Mouse (Mus musculus) T-helper 1 cell (primary cell): ENCODE measurements around the gene Slc39a10.
"Not testable (repeated sequence)": the region's sequence is repeated elsewhere in the genome, so short reads cannot be mapped to it uniquely, and the experiment has no call there.

Experiments
- in situ Hi-C: fragments of 300-600 bp; cut with MboI, MseI; formaldehyde crosslinking; loops from one replicate; pipeline ENCODE4 v1.15.1; 2025; ENCODE audit warnings: high pct_unique_total_duplicates

Slc39a10 gene

DNA sequence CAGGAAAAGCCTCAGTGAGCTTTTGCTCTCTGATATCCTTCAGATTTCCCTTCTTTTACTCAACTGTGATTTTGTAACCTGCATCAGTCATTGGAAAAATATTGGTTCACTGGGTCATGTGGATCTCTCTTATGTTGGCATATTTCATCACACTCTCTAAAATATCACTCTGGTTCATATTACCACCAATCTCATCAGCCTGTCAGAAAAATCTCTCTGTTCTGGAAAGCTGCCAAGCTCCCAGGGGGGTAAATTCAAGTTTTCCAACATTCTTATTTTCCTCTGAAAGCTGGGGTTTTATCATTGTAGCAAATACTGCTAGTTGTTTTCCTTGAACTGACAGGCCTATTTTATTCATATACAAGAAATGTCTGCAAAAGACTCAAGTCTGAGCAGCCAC is 22.9 kb downstream of the Slc39a10 start:
- in situ Hi-C loops: no loop called here

DNA sequence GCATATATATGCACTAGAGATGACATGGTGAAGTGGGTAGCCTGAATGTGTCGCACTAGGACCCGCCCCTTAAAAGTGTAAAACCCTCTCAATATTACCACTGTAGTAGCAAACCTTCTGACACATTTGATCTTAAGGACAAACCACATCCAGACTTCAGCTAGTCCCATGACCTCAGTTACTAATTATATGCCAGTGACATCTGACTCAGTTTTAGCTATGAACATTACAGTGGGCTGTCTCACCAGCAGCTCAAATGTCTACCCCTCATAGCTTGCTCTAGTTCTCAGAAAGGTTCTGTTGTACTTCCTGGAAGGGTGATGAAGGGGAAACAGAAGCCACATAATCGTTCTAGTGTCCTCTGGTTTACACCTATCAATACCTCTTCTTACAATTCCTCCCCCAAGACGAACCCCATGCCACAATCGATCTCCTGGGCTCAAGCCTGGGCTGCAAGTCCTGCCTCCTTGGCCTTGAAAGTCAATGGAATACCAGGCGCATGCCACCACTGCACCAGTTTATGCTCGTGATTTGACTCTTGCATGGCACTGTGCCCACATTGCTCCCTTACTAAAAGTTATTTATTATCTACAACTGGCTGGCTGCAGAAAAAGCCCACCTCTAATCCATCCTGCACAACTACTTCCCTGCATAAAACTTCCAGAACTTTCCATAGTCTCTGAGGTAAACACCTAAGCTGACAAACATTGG is 28.3 kb downstream of the Slc39a10 start:
- in situ Hi-C loops: loop anchor here (5.0 kb wide), 1 partner anchor 48 kb away; no protein-coding TSS in a partner anchor

DNA sequence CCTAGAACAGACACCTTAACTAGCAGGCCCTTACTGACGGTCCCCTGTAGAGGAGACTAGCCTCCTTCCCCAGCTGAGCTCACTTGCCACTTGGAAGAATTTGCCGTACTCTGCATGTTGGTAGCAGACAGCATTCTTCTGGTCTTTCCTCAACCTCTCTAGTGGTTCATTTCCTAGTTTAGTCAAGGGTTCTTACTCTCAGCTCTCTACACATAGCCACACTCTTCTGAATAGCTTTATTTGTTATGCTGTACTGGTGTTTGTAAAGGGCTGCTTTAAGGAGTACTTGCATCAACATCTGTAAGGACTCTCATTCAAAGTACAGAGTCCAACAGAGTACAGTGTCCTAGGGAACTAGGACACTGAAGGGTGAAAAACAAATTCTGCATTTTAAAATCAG is 29.2 kb downstream of the Slc39a10 start:
- in situ Hi-C loops: loop anchor here (5.0 kb wide), 1 partner anchor 49 kb away; no protein-coding TSS in a partner anchor

DNA sequence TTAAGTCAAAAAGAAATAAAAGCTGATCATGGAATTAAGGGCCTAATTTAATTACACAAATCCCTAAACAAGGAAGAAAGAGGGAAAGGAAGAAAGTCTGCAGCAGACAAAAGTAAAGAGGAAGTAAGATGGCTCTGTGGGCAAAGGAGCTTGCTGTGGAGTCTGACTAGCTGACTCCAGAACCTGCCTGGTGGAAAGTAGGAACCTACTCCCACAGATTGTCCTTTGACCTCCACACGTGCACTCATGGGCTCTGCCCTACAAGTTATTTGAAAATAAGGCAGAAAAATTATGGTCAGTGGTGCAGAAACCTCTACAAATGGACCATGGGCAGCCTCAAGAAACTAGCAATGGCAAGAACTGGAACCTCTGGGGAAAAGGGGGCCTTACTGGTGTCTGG is 32.6 kb downstream of the Slc39a10 start:
- in situ Hi-C loops: loop anchor here (5.0 kb wide), 1 partner anchor 52 kb away; no protein-coding TSS in a partner anchor

DNA sequence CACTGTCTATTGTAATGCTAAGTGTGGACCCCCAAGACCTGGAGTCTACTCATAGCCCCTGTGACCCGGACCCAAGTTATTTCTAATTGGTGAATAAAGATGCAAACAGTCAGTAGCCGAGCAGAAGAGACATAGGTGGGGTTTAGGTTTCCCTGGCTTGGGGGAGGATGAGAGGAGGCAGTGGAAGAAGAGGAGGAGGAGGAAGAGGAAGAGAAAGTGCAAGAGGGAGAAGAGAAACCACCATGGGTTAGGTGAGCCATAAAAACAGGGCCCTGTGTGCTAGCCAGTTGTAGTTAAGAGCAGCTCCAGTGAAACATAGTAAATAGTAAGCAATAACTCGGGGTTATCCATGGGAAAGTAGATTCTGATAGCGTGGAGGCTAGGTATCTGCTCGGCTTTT is 34.1 kb downstream of the Slc39a10 start:
- in situ Hi-C loops: no loop called here

DNA sequence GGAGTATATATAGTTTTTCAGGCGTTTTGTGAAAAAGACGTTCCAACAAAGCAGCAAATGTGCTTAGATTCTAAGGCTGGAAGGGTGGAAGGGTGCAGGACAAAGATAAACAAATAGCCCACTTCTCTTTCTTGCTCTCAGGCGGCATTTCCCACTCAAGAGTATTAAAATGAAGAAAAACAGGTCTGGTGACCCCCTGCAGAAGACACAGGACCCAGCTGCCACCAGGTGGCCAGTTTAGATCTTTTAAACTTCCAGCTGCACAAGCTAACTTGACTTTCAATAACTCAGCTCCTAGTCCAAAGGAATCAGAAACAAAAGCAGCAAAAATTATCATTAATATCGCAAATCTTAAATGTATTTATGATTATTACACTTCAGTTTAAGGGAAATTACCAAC is 36.2 kb downstream of the Slc39a10 start:
- in situ Hi-C loops: no loop called here

DNA sequence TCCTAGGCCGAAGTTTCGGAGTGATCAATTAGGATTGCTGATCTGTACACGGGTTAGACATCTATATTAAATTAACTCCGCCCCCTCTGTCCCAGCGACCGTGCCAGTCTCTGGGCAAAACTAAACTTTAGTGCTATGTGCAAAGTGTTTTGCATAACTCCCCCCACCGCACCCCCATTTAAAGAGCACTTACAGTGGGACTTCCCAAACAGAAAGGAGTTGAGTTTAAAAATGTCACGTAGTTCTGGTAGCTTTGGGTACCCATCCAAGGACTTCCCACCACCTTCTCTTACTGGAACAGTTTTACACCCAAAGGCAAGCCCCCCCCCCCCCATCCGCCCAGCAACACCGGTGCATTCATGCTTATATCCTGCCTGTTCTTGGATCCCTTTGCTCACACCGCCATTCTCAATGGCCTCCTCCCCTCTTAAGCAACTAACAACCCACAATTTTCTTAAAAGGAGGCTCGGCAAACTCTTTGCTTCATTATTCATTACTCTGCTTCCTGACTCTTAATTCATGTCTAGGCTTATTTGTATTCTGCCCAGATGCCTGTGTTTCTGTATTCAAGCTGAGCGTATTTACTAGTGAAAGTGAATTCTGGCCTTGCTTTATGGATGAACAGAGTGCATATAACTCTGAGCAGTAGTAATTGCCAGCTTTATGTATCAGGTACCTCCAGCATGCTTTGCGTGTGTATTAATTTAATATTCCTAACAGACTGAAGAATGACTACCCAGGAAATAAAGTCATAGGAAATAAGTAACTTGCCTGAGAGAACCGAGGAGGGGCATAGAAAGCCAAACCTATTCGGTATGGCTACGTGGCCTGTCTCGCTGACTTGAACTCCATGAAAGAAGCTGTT is 38.4 kb downstream of the Slc39a10 start:
- in situ Hi-C loops: no loop called here

DNA sequence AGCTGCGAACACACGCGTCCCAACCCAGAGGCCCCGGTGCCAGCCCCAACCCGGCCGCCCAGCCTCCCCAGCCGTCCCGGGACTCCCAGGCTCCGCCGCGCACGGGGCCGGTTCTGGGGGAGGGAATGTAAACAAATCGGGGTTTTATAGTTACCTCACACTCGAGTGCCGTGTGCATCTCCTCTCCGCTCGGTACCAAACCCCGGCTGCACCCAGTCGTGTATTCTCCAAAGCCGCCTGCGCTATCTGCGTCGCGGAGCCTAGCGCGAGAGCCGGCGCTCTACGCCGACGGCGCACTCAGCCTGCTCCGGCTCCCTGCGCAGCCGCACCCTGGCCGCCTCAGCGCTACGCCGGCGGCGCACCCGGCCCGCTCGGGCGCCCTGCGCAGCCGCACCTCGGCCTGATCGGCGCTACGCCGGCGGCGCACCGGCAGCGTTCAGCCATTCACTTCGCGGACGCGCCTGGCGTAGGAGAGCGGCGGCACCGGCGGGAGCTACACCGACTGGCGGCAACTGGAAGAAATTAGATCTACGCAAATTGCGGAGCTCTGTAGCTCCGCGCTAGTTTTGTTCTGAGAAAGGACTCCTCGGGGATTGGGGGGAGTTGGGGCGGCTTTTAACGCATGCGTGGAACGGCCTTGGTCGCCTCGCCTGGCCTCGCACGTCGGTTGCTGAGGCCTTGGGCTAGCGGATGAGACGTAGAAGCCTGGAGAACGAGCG is 39.2 kb downstream of the Slc39a10 start:
- in situ Hi-C loops: no loop called here

DNA sequence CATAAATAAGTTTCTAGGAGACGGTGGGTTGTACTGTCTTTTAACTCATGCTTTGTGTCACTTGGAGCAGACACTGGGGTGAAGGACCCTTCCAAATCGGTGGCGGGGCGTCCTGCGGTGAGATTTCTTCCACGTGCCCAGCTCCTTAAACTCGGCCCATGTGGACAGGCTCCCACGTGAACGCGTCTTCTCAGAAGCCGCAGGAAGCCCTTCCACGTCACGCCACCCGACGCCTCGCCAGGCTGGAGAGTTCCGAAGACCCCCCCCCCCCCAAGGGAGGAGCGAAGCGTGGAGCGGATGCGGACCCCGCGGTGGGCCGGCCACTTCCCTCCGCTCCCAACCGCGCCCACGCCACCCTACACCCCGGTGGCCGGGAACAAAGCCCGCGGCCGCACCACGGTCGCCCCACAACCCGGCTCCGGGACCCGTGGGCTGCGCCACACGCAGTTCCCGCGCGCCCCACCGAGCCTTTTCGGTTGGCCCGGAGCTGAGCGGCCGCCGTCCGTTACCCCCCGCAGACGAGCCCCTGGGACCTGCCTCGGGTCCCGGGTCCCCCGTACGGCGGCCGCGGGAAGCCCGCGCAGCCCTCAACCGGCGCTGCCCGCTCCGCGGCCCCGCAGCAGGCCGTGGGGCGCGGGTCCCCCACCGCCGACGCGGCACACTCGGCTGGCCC is 39.9 kb downstream of the Slc39a10 start:
- in situ Hi-C loops: no loop called here

DNA sequence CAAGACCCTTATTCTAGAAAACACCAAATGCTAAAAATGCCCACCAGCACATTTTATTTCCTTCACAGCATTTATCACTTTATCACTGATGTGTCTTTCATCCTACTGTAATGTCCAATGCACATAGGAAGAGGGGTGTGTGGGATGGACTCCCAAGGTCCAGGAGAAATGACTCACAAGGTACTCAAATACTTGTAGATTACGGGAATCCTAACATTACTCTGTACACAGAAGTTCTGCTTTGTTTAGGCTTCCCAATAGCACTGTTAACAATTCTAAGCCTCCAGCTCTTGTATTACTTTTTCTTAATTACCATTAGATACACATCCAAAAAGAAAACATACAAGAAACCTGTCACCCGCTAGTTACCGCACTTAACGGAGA is 40.4 kb downstream of the Slc39a10 start:
- in situ Hi-C loops: no loop called here

DNA sequence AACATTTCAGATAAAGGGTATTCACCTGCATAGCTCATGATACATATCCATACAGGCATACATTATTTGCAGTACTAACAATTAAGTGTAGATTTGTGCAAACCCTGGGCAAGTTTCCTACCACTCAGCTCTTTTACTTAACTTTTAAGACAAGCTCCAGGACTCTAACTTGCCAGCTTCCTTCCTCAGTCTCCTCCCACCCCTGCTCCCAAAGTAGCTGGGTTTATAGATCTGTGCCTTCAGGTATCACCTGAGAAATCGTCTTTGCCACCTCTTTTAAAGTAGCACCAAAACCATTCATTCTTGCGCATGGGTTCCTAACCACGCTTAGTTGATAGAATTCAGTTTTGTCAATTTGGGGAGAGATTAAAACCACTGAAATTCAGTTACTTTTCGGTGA is 41.1 kb downstream of the Slc39a10 start:
- in situ Hi-C loops: no loop called here

DNA sequence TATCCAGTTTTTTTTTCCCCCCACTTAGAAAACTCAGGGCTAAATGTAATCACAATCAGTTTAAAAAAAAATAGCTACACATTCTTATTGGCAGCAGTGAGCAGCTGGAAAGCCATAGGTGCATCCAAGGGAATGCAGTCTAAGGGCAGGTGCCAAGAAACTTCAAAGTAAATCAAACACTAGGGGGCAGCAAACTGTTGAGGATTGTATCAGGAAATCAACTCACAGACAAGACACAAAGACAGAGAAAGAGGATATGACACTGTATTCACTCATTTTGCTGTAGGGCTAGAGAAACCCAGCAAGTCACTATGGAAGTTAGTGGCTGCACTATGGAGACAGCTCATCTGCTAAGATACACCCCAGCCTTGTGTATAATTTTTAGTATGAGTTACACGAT is 42.9 kb downstream of the Slc39a10 start:
- in situ Hi-C loops: no loop called here

DNA sequence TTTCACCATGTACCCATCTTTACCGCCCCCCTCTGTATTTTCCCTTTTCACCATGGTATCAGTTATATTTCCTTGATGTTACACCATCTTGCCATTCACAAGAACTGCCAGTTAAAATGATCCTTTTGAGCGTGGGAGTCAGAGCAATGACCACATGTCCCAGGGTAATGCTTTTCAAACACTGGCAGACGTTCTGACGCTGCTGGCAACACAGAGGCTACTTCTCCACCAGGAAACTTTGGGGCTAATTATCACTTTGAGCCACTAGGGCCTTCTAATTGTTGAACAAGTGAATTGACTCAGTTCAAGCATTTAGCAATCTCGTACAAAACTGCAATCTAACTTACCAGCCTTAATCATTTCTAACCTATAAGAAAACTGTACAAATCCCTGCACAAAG is 47.4 kb downstream of the Slc39a10 start:
- in situ Hi-C loops: no loop called here

DNA sequence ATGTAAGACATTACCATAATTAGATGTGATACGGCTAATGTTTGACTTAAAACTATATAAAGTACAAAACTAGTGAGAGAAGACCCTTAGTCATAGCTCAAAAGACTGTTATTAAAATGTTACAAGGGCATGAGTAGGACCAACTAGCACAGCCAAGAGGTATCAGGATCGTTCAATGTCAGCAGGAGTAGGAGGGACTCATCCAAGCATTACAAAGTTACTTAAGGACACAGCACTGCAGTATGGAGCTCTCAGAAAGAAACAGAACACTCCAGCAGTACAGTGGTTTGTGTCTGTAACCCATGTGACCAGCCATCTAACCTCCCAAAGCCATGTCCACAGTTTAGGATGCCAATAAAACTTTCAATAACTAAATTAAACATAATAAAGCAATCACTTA is 48.4 kb downstream of the Slc39a10 start:
- in situ Hi-C loops: no loop called here

DNA sequence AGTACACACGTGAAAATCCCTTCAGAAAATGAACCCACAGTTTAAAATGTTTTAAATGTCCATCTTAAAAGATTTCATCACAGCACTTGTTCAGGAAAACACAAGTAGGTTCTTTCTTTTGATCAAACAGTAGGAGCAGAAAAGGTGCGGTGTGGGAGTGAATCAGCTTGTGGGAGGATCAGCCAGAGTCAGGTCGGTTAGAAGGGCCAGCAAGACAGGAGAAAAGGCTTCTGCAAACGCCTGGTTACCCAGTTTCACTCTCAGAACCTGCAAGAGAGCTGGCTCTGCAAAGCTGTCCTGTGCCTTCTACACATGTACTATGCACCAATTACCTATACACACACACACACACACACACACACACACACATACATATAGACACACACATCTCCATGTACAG is 49.2 kb downstream of the Slc39a10 start:
- in situ Hi-C loops: no loop called here

DNA sequence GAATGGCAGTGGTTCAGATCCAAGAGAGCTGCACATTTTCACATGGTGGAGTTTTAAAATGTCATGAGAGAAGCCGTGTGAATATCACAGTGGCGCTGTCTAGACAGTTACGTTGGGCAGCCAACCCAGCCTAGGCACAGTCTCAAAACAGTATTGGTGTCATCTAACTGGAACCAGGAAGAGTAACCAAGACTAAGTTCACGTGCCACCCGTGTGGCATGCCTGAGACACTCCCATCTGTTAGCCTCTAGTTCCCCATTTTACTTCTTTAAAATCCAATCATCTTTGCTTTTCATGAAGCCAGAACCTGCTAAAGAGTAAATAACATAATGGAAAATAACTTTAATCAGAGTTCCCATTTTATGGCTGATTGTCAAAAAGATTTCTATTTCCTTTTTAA is 60.7 kb downstream of the Slc39a10 start:
- in situ Hi-C loops: no loop called here

DNA sequence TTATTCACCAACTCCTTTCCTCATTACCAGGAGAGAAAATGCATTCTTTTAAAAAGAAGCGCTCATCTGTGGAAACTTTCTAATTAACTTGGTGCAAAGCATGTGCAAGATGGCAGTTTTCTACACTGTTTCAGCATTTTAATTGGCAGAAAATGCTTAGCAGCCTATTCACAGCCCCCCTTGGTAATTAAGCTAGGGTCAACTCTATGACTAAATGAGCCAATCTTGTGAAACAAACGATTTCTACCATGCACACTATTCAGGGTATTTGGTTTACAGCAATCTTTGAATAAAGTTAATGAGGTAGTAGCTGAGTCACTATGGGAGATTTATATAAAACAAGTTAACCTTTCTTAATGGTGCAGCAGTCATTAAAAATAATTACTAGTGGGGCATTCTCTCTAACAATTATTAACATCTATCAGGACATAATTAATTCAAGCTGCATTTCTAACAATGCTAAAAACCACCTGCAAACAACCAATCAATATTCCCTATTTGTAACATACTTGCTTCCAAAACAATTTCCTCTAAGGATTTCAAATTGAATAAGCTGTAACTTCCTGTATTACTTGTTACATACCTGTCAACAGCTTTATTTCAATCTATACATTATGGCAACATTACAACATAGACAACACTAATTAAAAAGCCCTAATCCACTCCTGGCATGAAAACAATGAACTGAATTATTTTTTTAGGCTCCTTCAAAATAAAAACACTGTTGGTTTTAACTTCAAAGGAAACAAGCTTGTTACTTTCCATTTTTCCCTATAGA is 62.4 kb downstream of the Slc39a10 start:
- in situ Hi-C loops: no loop called here

DNA sequence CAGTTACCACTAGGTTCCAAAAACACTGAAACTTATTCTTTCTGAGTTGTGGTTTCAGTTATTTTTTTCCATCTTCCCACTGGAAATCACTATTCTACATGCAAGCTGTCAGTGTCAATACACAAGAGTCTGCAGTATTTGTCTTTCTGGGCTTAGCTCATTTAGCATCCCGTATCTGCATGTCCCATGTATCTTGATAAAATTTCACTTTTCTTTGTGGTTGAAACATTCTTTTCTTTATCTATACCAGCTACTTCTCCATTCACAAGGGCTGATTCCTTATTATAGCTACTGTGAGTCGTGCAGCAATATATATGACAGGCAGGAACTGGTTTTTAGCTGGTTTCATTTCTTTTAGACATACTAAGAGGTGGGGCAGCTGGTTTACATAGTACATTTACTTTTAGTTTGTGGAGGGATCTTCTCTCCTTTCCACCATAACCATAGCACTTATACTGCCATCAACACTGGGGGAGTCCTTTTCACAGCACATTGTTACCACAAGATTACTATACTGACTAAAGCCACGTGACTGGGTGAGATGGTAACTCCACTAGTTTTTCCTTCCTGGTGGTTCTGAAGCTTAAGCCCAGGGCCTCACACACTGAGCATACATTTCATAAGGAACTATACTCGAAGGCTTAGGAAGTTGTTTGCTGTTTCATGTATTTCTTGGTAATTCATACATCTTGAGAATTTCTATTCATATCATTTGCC is 70.2 kb downstream of the Slc39a10 start:
- in situ Hi-C loops: loop anchor here (10.0 kb wide), 1 partner anchor 958 kb away; no protein-coding TSS in a partner anchor

DNA sequence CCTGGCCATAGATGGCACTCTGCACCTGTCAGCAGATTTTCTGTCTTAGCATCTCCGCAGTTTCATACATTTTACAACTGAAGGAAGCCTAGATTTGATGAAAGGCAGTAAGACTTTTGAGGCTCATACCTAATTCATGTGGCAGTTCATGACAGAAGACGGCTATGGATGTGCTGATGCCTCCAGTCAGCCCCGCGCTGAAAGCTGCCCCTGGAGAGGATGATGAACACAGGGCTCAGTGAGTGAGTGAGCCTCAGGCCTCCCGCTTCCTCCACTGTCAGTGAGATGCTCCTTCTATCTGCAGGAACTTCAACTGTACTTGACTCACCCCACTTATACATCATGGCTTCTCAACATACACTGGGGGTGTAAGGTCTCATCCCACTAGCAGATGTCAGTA is 74.7 kb downstream of the Slc39a10 start:
- in situ Hi-C loops: no loop called here

DNA sequence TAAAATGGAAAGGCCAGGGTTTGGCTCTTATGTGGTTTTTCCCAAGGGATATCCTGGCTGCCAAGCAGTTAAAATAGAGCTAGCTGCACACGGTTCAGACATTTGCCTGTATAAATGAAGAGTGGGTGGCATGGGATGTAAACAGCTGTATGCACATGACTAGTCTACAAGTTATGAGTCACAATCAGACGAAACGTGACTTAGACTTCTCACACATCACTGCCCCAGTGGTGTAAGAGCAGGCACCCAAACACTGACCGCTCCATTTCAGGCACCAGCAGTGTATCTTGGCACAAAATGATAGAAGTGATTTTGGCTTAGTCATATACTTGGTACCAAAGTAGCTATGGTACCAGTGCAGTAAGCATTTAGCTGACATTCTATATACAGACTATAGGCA is 84.0 kb downstream of the Slc39a10 start:
- in situ Hi-C loops: not testable (repeated sequence)
